Mouse (Mus musculus): Measurements from ENCODE around the gene Vps16.

GRCm38 (mm10) chr2:130450434-130450796, 26.3 kb downstream of the Vps16 start:
- no peak for TF ChIP-seq CTCF (IDR thresholded peaks at IDR 0.05; ENCODE audit: extremely low read depth, insufficient read depth, low read length)
- TF ChIP-seq POLR2A (IDR thresholded peaks at IDR 0.05; ENCODE audit: extremely low read depth, insufficient read depth, low read length): no peak

Measured in cortical plate, adult 2 months (tissue).